Mouse (Mus musculus) liver, embryonic 14.5 days (tissue): ENCODE data around the gene Mrps18a. TPM values are rescaled to one million over a fixed set of nuclear protein-coding genes. Genes with fewer than 3 reads are reported as not detected.

Source experiments
- ATAC-seq: fragments of 200-750 bp; cut with Nextera tagmentation; 2 replicates; pipeline ENCODE4 v1.8.0; 2017; ENCODE audit warnings: moderate number of reproducible peaks, mild to moderate bottlenecking, moderate library complexity; ENCODE audit not compliant: insufficient read depth
- DNase-seq, 3 experiments: peaks; one replicate each; pipeline ENCODE4 v3.0.0-alpha.2; 2012 to 2013; ENCODE audit warnings: low read depth in 3 of 3, low spot score in 3 of 3
- H3K27ac ChIP-seq: fragments of 300-500 bp; sonication (generic); 2 replicates; pipeline ENCODE4 v1.5.1; 2014; ENCODE audit warnings: moderate library complexity, mild to moderate bottlenecking, control low read depth, inconsistent platforms
- H3K27me3 ChIP-seq: fragments of 300-500 bp; sonication (generic); 2 replicates; pipeline ENCODE4 v1.6.1; 2014; ENCODE audit warnings: mild to moderate bottlenecking, low read length, moderate library complexity; ENCODE audit not compliant: control insufficient read depth, insufficient read depth
- H3K36me3 ChIP-seq: fragments of 300-500 bp; sonication (generic); replicated peaks from 2 replicates; pipeline ENCODE4 v1.6.1; 2014; ENCODE audit warnings: low read depth; ENCODE audit not compliant: control insufficient read depth, insufficient read depth
- H3K4me1 ChIP-seq, 2 experiments: fragments of 200-500 bp in 1 of 2; fragments of 300-500 bp in 1 of 2; sonication (generic) in 1 of 2; replicated peaks; 2 replicates each; pipeline ENCODE4 v1.6.1; 2012 to 2014; ENCODE audit warnings: antibody characterized with exemption in 1 of 2, inconsistent platforms in 1 of 2, low read length in 1 of 2; ENCODE audit not compliant: control insufficient read depth in 2 of 2, insufficient read depth in 2 of 2
- H3K4me2 ChIP-seq: fragments of 300-500 bp; sonication (generic); 2 replicates; pipeline ENCODE4 v1.6.1; 2014; ENCODE audit warnings: low read depth, mild to moderate bottlenecking, control low read depth, moderate library complexity
- H3K4me3 ChIP-seq, 2 experiments: fragments of 200-500 bp in 1 of 2; fragments of 300-500 bp in 1 of 2; sonication (generic) in 1 of 2; 2 replicates each; pipeline ENCODE4 v1.5.1; 2012 to 2014; ENCODE audit warnings: low read depth in 2 of 2, low read length in 2 of 2, mild to moderate bottlenecking in 2 of 2, control low read depth in 1 of 2, inconsistent platforms in 1 of 2, moderate library complexity in 1 of 2; ENCODE audit not compliant: insufficient read depth in 1 of 2
- H3K9ac ChIP-seq: fragments of 300-500 bp; sonication (generic); replicated peaks from 2 replicates; pipeline ENCODE4 v1.6.1; 2014; ENCODE audit warnings: mild to moderate bottlenecking, control low read depth, moderate library complexity
- H3K9me3 ChIP-seq: fragments of 300-500 bp; sonication (generic); 2 replicates; pipeline ENCODE4 v1.6.1; 2016; ENCODE audit warnings: low read length, mixed read lengths; ENCODE audit not compliant: control insufficient read depth
- CTCF ChIP-seq: IDR thresholded peaks from 2 replicates; pipeline ENCODE4 v1.5.1; 2016; ENCODE audit warnings: antibody characterized with exemption, low read depth, control low read depth
- EP300 ChIP-seq: IDR thresholded peaks from 2 replicates; pipeline ENCODE4 v1.6.1; 2016; ENCODE audit warnings: antibody characterized with exemption, low read depth
- WGBS: fragments of 180-500 bp; shearing (Covaris S2); extraction: QIAGEN DNeasy Blood & Tissue Kit; methylation state at CpG from one replicate; pipeline ENCODE4 v1.1.7; 2014; ENCODE audit not compliant: insufficient replicate concordance; 5-methylcytosine and 5-hydroxymethylcytosine counted together
- polyA plus RNA-seq, 2 experiments: library from polyadenylated mRNA; depleted of rRNA in 1 of 2; stranded (reverse) in 1 of 2; unstranded in 1 of 2; fragments of >200 nt; fragmentation: Nextera tagmentation in 1 of 2; extraction: Ambion mirVana in 1 of 2; gene quantifications; 2 replicates each; pipeline versions ENCODE4 v1.2.1 to v1.2.3; 2012 to 2014

Mrps18a gene
- polyA plus RNA-seq (2012; rRNA removed): 22.8 and 29.7 TPM in 2 replicates
- 65.2 and 68.5 TPM in 2 replicates for polyA plus RNA-seq (2014; fragmentation: Nextera tagmentation; extraction: Ambion mirVana)

DNA sequence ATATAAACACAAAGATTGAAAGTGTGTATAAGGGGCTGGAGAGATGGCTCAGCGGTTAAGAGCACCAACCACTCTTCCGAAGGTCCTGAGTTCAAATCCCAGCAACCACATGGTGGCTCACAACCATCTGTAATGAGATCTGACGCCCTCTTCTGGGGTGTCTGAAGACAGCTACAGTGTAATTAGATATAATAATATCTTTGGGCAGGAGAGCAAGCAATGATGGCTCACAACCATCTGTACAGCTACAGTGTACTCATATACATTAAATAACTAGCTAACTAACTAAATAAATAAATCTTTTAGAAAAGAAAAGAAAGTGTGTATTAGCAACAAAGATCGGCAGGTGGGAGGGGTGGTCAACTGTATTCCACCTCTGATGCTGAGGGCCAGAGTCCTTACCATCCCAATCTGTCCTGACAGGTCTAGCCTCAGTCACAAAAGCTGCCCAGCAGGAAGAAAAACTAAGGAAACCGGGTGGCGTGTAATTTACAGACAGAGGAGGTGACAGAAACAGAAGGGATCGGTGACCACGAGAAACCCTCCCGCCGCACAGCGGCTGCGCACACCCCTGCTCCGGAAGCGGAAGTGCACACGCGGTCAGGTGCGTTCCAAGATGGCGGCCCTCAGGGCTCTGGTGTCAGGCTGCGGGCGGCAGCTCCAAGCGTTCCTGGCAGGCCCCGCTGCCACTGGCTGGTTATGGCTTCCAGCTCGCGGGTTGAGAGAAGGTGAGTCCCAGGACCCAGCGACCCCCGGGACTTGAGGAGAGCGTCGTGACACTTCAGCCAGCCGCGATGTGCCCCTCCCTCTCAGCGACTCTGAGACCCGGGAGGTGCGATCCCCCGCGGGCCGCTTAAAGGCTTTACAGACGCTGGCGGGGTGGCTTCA lies at the start of gene Mrps18a:
Gene Mrps18a (plus strand): TSS at position 585 of the 888 bp plus-strand sequence.
- Histone ChIP-seq H3K36me3 (no peaks in the 10 kb centered on the region), H3K27me3 (peaks cover 2% of the 10 kb centered on the region; the same call in 1 of the 2 replicates), H3K27ac (peak within 1 kb of the TSS; percentile 32), H3K4me3 (peak within 1 kb of the TSS; percentile 69 to 92), H3K9ac (peak within 1 kb of the TSS; percentile 80), H3K9me3 (no peaks in the 10 kb centered on the region), H3K4me2 (peak within 1 kb of the TSS; percentile 98), H3K4me1 (peaks cover 7 to 9% of the 10 kb centered on the region in 2 experiments)
- WGBS: 6% methylated on average over 38 of the region's 38 CpGs
- DNase-seq: peak; percentile 59 to 62 (median 59)
- ATAC-seq: peak; percentile 85
- TF ChIP-seq EP300 (no peak), CTCF (no peak)

DNA sequence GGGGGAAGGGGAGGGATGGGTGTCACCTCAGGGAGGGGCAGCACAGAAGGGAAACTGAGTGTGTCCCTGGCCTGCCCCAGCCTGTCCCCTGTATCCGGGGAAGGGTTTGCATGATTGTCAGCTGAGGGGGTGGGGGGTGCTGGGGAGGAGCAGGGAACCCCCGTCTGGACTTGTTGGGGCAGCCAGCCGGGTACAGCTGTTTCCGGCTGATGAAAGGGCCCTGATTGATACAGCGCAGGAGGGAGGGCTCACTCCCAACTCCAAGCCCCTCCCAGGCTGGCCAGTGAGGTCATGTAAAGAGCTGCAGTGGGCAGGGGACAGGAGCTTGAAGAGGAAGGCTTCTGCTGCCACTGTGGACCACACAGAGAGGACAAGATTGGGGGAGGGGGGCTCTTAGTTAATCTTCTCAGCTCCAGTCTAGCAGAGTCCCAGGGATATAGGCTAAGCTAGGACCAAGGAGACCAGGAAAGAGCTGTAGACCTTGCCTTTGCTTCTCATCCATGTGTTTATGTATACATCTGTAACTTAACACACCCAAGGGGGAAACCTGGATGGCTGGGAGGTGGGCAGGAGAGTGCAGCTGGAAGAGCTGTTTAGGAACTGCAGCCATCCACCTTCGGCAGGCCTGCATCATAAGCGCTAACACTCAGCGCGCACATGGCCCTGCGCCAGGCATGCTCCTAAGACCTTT lies 47.4 kb upstream of the Mrps18a start:
- TF ChIP-seq CTCF (no peak), EP300 (no peak)
- WGBS: 28% methylated on average over 10 of the region's 10 CpGs
- Histone ChIP-seq H3K36me3 (no peaks in the 10 kb centered on the region), H3K9me3 (no peaks in the 10 kb centered on the region), H3K9ac (no peak overlapping the region), H3K4me2 (no peak overlapping the region), H3K4me3 (no peak overlapping the region), H3K27ac (no peak overlapping the region), H3K4me1 (no peaks in the 10 kb centered on the region), H3K27me3 (no peaks in the 10 kb centered on the region)
- DNase-seq: no peak
- peak; percentile 41; the same call in 1 of the 2 replicates for ATAC-seq

GRCm38 (mm10) chr17:46063974-46064312 lies 46.8 kb upstream of the Mrps18a start:
- DNase-seq (no peak), ATAC-seq (no peak)
- Histone ChIP-seq H3K4me1 (no peaks in the 10 kb centered on the region), H3K9me3 (no peaks in the 10 kb centered on the region), H3K27ac (no peak overlapping the region), H3K27me3 (no peaks in the 10 kb centered on the region), H3K36me3 (no peaks in the 10 kb centered on the region), H3K4me3 (no peak overlapping the region), H3K9ac (no peak overlapping the region), H3K4me2 (no peak overlapping the region)
- TF ChIP-seq EP300 (no peak), CTCF (no peak)
- WGBS: 58% methylated on average over 6 of the region's 6 CpGs

- ATAC-seq (no peak), DNase-seq (no peak)
- no peak overlapping the region for H3K27ac ChIP-seq
- no peaks in the 10 kb centered on the region for H3K36me3 ChIP-seq
- H3K9ac ChIP-seq: no peak overlapping the region
- H3K4me2 ChIP-seq: no peak overlapping the region
- 58% methylated on average over 9 of the region's 9 CpGs for WGBS
- no peaks in the 10 kb centered on the region for H3K9me3 ChIP-seq
- H3K4me3 ChIP-seq: no peak overlapping the region
- H3K27me3 ChIP-seq: no peaks in the 10 kb centered on the region
- H3K4me1 ChIP-seq: peaks cover 0 to 13% of the 10 kb centered on the region in 2 experiments; a peak in 2 of 4 replicates
- TF ChIP-seq EP300: no peak
These were observed 40.7 kb upstream of the Mrps18a start for GRCm38 (mm10) chr17:46070046-46070445.

- ATAC-seq: no peak
- Histone ChIP-seq H3K9ac (no peak overlapping the region), H3K36me3 (no peaks in the 10 kb centered on the region), H3K27ac (no peak overlapping the region), H3K4me2 (no peak overlapping the region), H3K9me3 (no peaks in the 10 kb centered on the region), H3K4me1 (peaks cover 0 to 13% of the 10 kb centered on the region in 2 experiments; a peak in 2 of 4 replicates), H3K4me3 (no peak overlapping the region), H3K27me3 (no peaks in the 10 kb centered on the region)
- WGBS: 71% methylated on average over 3 of the region's 3 CpGs
- TF ChIP-seq CTCF (no peak), EP300 (no peak)
- no peak for DNase-seq
These were observed 39.3 kb upstream of the Mrps18a start for GRCm38 (mm10) chr17:46071531-46071930.
